Mouse (Mus musculus) bone marrow macrophage, adult 2 months (primary cell): ENCODE data around the gene Rpain.

Experiments
- CTCF ChIP-seq: IDR thresholded peaks from 2 replicates; pipeline ENCODE4 v1.5.1; 2012; ENCODE audit warnings: low read depth, mild to moderate bottlenecking, low read length, moderate library complexity
- POLR2A ChIP-seq: IDR thresholded peaks from 2 replicates; pipeline ENCODE4 v1.6.1; 2012; ENCODE audit warnings: mild to moderate bottlenecking, low read depth, low read length, borderline replicate concordance

DNA sequence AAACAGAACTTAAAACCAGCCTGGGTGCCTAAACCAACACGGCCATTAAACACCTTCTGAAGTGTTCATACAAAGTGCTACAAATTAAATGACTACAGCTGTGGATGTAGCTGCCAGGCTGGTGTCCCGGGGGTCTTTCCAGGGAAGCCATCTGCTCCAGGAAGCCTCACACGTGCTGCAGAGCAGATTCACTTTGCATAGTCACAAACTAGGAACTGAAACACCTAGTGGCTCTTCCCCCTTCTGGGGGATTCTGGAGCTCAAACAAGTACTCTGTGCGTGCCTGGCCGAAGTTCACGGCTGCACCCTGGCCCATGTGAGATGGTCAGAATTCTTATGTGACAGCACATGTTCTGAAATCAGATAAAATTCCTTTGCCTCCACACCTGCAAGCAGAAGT, 10.2 kb downstream of the Rpain start:
- TF ChIP-seq CTCF = no peak
- TF ChIP-seq POLR2A = no peak
